ENCODE assay signal across 8 mouse cellular contexts in genomic region chr6:72710897-72711507, GRCm38 (mm10).
A peak's percentile ranks its signal among the peaks of the same experiment; 100 is the strongest.
DNase-seq lines count a peak whose midpoint lies in the region; ATAC-seq and TF ChIP-seq lines count a peak whose summit lies in the region.

No protein-coding gene starts in this region.

- no peak for DNase-seq in kidney, postnatal 14 days
- no peak for DNase-seq in adrenal gland, postnatal 10 days
- no peak for DNase-seq in heart, adult 18-20 months

- ATAC-seq in kidney, embryonic 15.5 days (replicated peaks; ENCODE audit: low FRiP score): no peak
- no peak; the same call in 1 of the 2 replicates for ATAC-seq in embryonic facial prominence, embryonic 15.5 days (ENCODE audit: insufficient number of reproducible peaks, low FRiP score, low TSS enrichment, low read depth)
- ATAC-seq in intestine, embryonic 16.5 days: peak; percentile 74
- no peak for ATAC-seq in activated CD4-positive, CD25-positive, alpha-beta regulatory T cell, adult 4 months

- H3ac ChIP-seq in myocyte (ENCODE audit: control insufficient read depth, insufficient read length): no peak overlapping the region

- no peaks in the 10 kb centered on the region for H3K27me3 ChIP-seq in kidney, embryonic 15.5 days
- no peaks in the 10 kb centered on the region for H3K27me3 ChIP-seq in embryonic facial prominence, embryonic 15.5 days
- no peaks in the 10 kb centered on the region for H3K27me3 ChIP-seq in intestine, embryonic 16.5 days (replicated peaks; ENCODE audit: control insufficient read depth, insufficient read depth, low read length)
- no peaks in the 10 kb centered on the region for H3K27me3 ChIP-seq in myocyte (ENCODE audit: control insufficient read depth, insufficient read depth, insufficient read length)

- H3K27ac ChIP-seq in kidney, embryonic 15.5 days: peak overlapping the region; percentile 57
- H3K27ac ChIP-seq in embryonic facial prominence, embryonic 15.5 days (replicated peaks): peak overlapping the region; percentile 86
- peak overlapping the region; percentile 68 for H3K27ac ChIP-seq in intestine, embryonic 16.5 days (ENCODE audit: low read length)

- no peaks in the 10 kb centered on the region for H3K36me3 ChIP-seq in kidney, embryonic 15.5 days
- no peaks in the 10 kb centered on the region for H3K36me3 ChIP-seq in embryonic facial prominence, embryonic 15.5 days
- H3K36me3 ChIP-seq in intestine, embryonic 16.5 days (ENCODE audit: control insufficient read depth, insufficient read depth, low read length): no peaks in the 10 kb centered on the region
- H3K36me3 ChIP-seq in myocyte (ENCODE audit: control insufficient read depth, insufficient read depth): no peaks in the 10 kb centered on the region

- H3K4me1 ChIP-seq in kidney, embryonic 15.5 days: peaks cover 55% of the 10 kb centered on the region
- H3K4me1 ChIP-seq in embryonic facial prominence, embryonic 15.5 days: peaks cover 90% of the 10 kb centered on the region
- H3K4me1 ChIP-seq in intestine, embryonic 16.5 days (ENCODE audit: control insufficient read depth, insufficient read depth, low read length): peaks cover 29% of the 10 kb centered on the region

- peaks cover 53% of the 10 kb centered on the region for H3K79me2 ChIP-seq in myocyte (ENCODE audit: control insufficient read depth, insufficient read depth)

- WGBS in kidney, embryonic 15.5 days: 61% methylated on average over 10 of the region's 10 CpGs
- whole genome bisulfite sequencing in embryonic facial prominence, embryonic 15.5 days: 19% methylated on average over 10 of the region's 10 CpGs
- WGBS in intestine, embryonic 16.5 days: 52% methylated on average over 10 of the region's 10 CpGs

- H3K4me3 ChIP-seq in kidney, embryonic 15.5 days (replicated peaks): no peak overlapping the region
- no peak overlapping the region for H3K4me3 ChIP-seq in embryonic facial prominence, embryonic 15.5 days (replicated peaks)
- no peak overlapping the region for H3K4me3 ChIP-seq in intestine, embryonic 16.5 days (ENCODE audit: low read length)
- no peak overlapping the region for H3K4me3 ChIP-seq in myocyte

- TF ChIP-seq POLR2A in myocyte (IDR thresholded peaks at IDR 0.05; ENCODE audit: insufficient read length, low read depth): no peak

- no peak overlapping the region for H3K4me2 ChIP-seq in kidney, embryonic 15.5 days
- peak overlapping the region; percentile 21 for H3K4me2 ChIP-seq in embryonic facial prominence, embryonic 15.5 days (replicated peaks)
- H3K4me2 ChIP-seq in intestine, embryonic 16.5 days (ENCODE audit: low read depth, low read length): no peak overlapping the region
- H3K4me2 ChIP-seq in myocyte (ENCODE audit: low read depth): peak overlapping the region; percentile 56

- no peak overlapping the region for H3K9ac ChIP-seq in kidney, embryonic 15.5 days
- no peak overlapping the region for H3K9ac ChIP-seq in embryonic facial prominence, embryonic 15.5 days
- no peak overlapping the region for H3K9ac ChIP-seq in intestine, embryonic 16.5 days (ENCODE audit: low read depth, low read length)

- no peaks in the 10 kb centered on the region for H3K9me3 ChIP-seq in kidney, embryonic 15.5 days (replicated peaks)
- no peaks in the 10 kb centered on the region for H3K9me3 ChIP-seq in embryonic facial prominence, embryonic 15.5 days (replicated peaks)
- H3K9me3 ChIP-seq in intestine, embryonic 16.5 days (ENCODE audit: control insufficient read depth, low read length): no peaks in the 10 kb centered on the region

TF ChIP-seq in myocyte, 11 proteins besides CTCF, POLR2A, EP300 and RAD21:
- TF ChIP-seq POLR2AphosphoS2 (IDR thresholded peaks at IDR 0.05; ENCODE audit: insufficient read length, low read depth) (no peak), TCF3 (IDR thresholded peaks at IDR 0.05; ENCODE audit: insufficient read length, low read depth) (no peak), USF1 (IDR thresholded peaks at IDR 0.05; ENCODE audit: low read depth) (no peak), CEBPB (IDR thresholded peaks at IDR 0.05; ENCODE audit: insufficient read depth, poor library complexity, severe bottlenecking) (no peak), E2F4 (IDR thresholded peaks at IDR 0.05; ENCODE audit: insufficient read depth) (no peak), MYOD1 (IDR thresholded peaks at IDR 0.05; ENCODE audit: control insufficient read depth in 1 of 3, insufficient read length in 2 of 3, low read depth in 2 of 3) (no peak), MYOG (IDR thresholded peaks at IDR 0.05; ENCODE audit: control insufficient read depth in 1 of 3, insufficient read depth in 1 of 3, insufficient read length in 2 of 3, low read depth in 2 of 3) (no peak), SRF (IDR thresholded peaks at IDR 0.05; ENCODE audit: control insufficient read depth, insufficient read length, low read depth) (no peak), MAX (IDR thresholded peaks at IDR 0.05; ENCODE audit: low read depth) (no peak), REST (IDR thresholded peaks at IDR 0.05; ENCODE audit: insufficient read depth, insufficient read length) (no peak), TCF12 (IDR thresholded peaks at IDR 0.05; ENCODE audit: insufficient read depth, poor library complexity, severe bottlenecking) (no peak)

Comparison
In these comparisons a context has a peak if more than half of its experiments do, and no peak if none do; other contexts are left out.
1. H3K4me2 ChIP-seq: peak in embryonic facial prominence, embryonic 15.5 days (single experiment) and myocyte (single experiment); none in kidney, embryonic 15.5 days (single experiment) and intestine, embryonic 16.5 days (single experiment).
2. Peak in every context shown above with its lines, with median percentiles within 50 percentile points of each other: H3K27ac ChIP-seq.